Mouse (Mus musculus) CH12.LX (cell line): ENCODE data around the gene Bhlhe41.

Source experiments
- CTCF ChIP-seq, 2 experiments: IDR thresholded peaks in 1 of 2; conservative IDR thresholded peaks in 1 of 2; 2 replicates each; pipeline ENCODE4 v1.5.1; 2011 to 2012; ENCODE audit warnings: low read depth in 2 of 2, low read length in 2 of 2, improper control_type of control experiment in 1 of 2, inconsistent platforms in 1 of 2, mild to moderate bottlenecking in 1 of 2, moderate library complexity in 1 of 2
- POLR2AphosphoS2 ChIP-seq: IDR thresholded peaks from 2 replicates; pipeline ENCODE4 v1.6.1; 2011; ENCODE audit warnings: low read depth, low read length, improper control_type of control experiment
- RCOR1 ChIP-seq: conservative IDR thresholded peaks from 2 replicates; pipeline ENCODE4 v1.6.1; 2012; ENCODE audit warnings: low read depth, mild to moderate bottlenecking, inconsistent platforms, low read length, improper control_type of control experiment

- TF ChIP-seq CTCF (conservative IDR thresholded peaks at IDR 0.05 in 1 of 2, IDR thresholded peaks at IDR 0.05 in 1 of 2; ENCODE audit: low read depth in 2 of 2, low read length in 2 of 2), result no peak
- no peak for TF ChIP-seq POLR2AphosphoS2
- TF ChIP-seq RCOR1, result no peak
Observed at GRCm38 (mm10) chr6:145819151-145819550, 46.2 kb downstream of the Bhlhe41 start.
